Comparison of ENCODE assay signal across 24 mouse cellular contexts in genomic region chr7:123273056-123273455, GRCm38 (mm10). TPM values are rescaled to one million over a fixed set of nuclear protein-coding genes. Genes with fewer than 3 reads are reported as not detected.
DNase-seq lines count a peak whose midpoint lies in the region; ATAC-seq and TF ChIP-seq lines count a peak whose summit lies in the region.
"Had no signal": no experiment of that assay in that cellular context is flagged by ENCODE, and none has a peak within 500 bp of the region (broad histone marks: within the 10 kb centered on the region; RNA-seq: fewer than 3 reads in every experiment).

No protein-coding gene starts in this region.

- TF ChIP-seq EP300 in heart, postnatal 0 days (IDR thresholded peaks at IDR 0.05; ENCODE audit: low read depth), result no peak

- H3K9ac ChIP-seq in heart, postnatal 0 days (replicated peaks; ENCODE audit: low read depth, low read length), result no peak overlapping the region
- H3K9ac ChIP-seq in midbrain, embryonic 13.5 days (replicated peaks), result no peak overlapping the region
- H3K9ac ChIP-seq in midbrain, embryonic 15.5 days, result no peak overlapping the region
- H3K9ac ChIP-seq: embryonic facial prominence, embryonic 13.5 days; forebrain, embryonic 15.5 days; hindbrain, embryonic 14.5 days; limb, embryonic 15.5 days; liver, embryonic 15.5 days; midbrain, embryonic 12.5 days had no signal

- no peak for DNase-seq in heart, postnatal 0 days (ENCODE audit: low spot score)
- no peak for DNase-seq in heart, postnatal 25 days (ENCODE audit: low spot score)
- DNase-seq in R1 (ENCODE audit: low read depth, low spot score), result peak; percentile 50
- no peak for DNase-seq in left cerebral cortex, postnatal 36 days (ENCODE audit: low spot score in 2 of 2)
- DNase-seq: B cell, adult 2 months; cerebellum, postnatal 10 days; kidney, adult 18-20 months; kidney, postnatal 10 days; layer of hippocampus, postnatal 36 days; right cerebral cortex, postnatal 4 days; thymus, adult 2 months had no signal

- no peak overlapping the region for H3K27ac ChIP-seq in heart, postnatal 0 days (ENCODE audit: low read depth)
- H3K27ac ChIP-seq in midbrain, embryonic 13.5 days, result no peak overlapping the region
- no peak overlapping the region for H3K27ac ChIP-seq in midbrain, embryonic 15.5 days
- H3K27ac ChIP-seq: embryonic facial prominence, embryonic 13.5 days; forebrain, embryonic 15.5 days; hindbrain, embryonic 14.5 days; limb, embryonic 15.5 days; liver, embryonic 15.5 days; macrophage; midbrain, embryonic 12.5 days had no signal

- H3K4me3 ChIP-seq in heart, postnatal 0 days (ENCODE audit: low read depth, low read length), result no peak overlapping the region
- H3K4me3 ChIP-seq in midbrain, embryonic 13.5 days (replicated peaks), result no peak overlapping the region
- no peak overlapping the region for H3K4me3 ChIP-seq in midbrain, embryonic 15.5 days
- H3K4me3 ChIP-seq: embryonic facial prominence, embryonic 13.5 days; forebrain, embryonic 15.5 days; limb, embryonic 15.5 days; liver, embryonic 15.5 days; midbrain, embryonic 12.5 days had no signal

- no peak for TF ChIP-seq CTCF in heart, postnatal 0 days (IDR thresholded peaks at IDR 0.05; ENCODE audit: low read depth)

- H3K36me3 ChIP-seq in heart, postnatal 0 days (replicated peaks; ENCODE audit: control insufficient read depth, insufficient read depth, low read length), result peaks cover 2% of the 10 kb centered on the region; the same call in 1 of the 2 replicates
- H3K36me3 ChIP-seq in midbrain, embryonic 13.5 days, result peaks cover 2% of the 10 kb centered on the region
- no peaks in the 10 kb centered on the region; the same call in 1 of the 2 replicates for H3K36me3 ChIP-seq in midbrain, embryonic 15.5 days (replicated peaks)

- intact Hi-C loops in heart, postnatal 25 days (cut with DNase I), result no loop called here
- intact Hi-C loops in left cerebral cortex, postnatal 36 days (cut with DNase I), result no loop called here

- no peak overlapping the region for H3K4me2 ChIP-seq in heart, postnatal 0 days (ENCODE audit: low read depth, low read length)
- H3K4me2 ChIP-seq in midbrain, embryonic 13.5 days (replicated peaks), result no peak overlapping the region
- H3K4me2 ChIP-seq in midbrain, embryonic 15.5 days, result no peak overlapping the region
- H3K4me2 ChIP-seq: embryonic facial prominence, embryonic 13.5 days; forebrain, embryonic 15.5 days; heart, embryonic 11.5 days; hindbrain, embryonic 14.5 days; limb, embryonic 15.5 days; liver, embryonic 15.5 days; midbrain, embryonic 12.5 days had no signal

- no peaks in the 10 kb centered on the region for H3K4me1 ChIP-seq in heart, postnatal 0 days (ENCODE audit: control insufficient read depth, insufficient read depth)
- H3K4me1 ChIP-seq in midbrain, embryonic 13.5 days (replicated peaks), result 0 out of 2 replicates have a peak, but pooled peaks cover 3% of the 10 kb centered on the region
- no peaks in the 10 kb centered on the region for H3K4me1 ChIP-seq in midbrain, embryonic 15.5 days
- H3K4me1 ChIP-seq: embryonic facial prominence, embryonic 13.5 days; forebrain, embryonic 15.5 days; limb, embryonic 15.5 days; liver, embryonic 15.5 days; midbrain, embryonic 12.5 days had no signal

- H3K9me3 ChIP-seq in heart, postnatal 0 days (replicated peaks; ENCODE audit: control insufficient read depth, low read length), result no peaks in the 10 kb centered on the region
- no peaks in the 10 kb centered on the region for H3K9me3 ChIP-seq in midbrain, embryonic 13.5 days
- H3K9me3 ChIP-seq in midbrain, embryonic 15.5 days, result no peaks in the 10 kb centered on the region
- H3K9me3 ChIP-seq: embryonic facial prominence, embryonic 13.5 days; forebrain, embryonic 15.5 days; limb, embryonic 15.5 days; liver, embryonic 15.5 days; midbrain, embryonic 12.5 days had no signal

- 46% methylated on average over 11 of the region's 11 CpGs for WGBS in heart, postnatal 0 days
- 63% methylated on average over 11 of the region's 11 CpGs for WGBS in midbrain, embryonic 13.5 days
- WGBS in midbrain, embryonic 15.5 days, result 56% methylated on average over 11 of the region's 11 CpGs

- 0 out of 2 replicates have a peak, but pooled peaks have one; percentile 17 for ATAC-seq in heart, postnatal 0 days (ENCODE audit: insufficient read depth, low read depth)
- ATAC-seq in midbrain, embryonic 13.5 days, result peak; percentile 55; the same call in 1 of the 2 replicates
- no peak for ATAC-seq in midbrain, embryonic 15.5 days (replicated peaks)
- no peak for ATAC-seq in frontal cortex, adult (ENCODE audit: low TSS enrichment)
- ATAC-seq: forebrain, embryonic 15.5 days had no signal

- no peaks in the 10 kb centered on the region for H3K27me3 ChIP-seq in heart, postnatal 0 days (ENCODE audit: control insufficient read depth, insufficient read depth, low read length)
- H3K27me3 ChIP-seq in midbrain, embryonic 13.5 days, result no peaks in the 10 kb centered on the region
- no peaks in the 10 kb centered on the region for H3K27me3 ChIP-seq in midbrain, embryonic 15.5 days (replicated peaks)
- H3K27me3 ChIP-seq: embryonic facial prominence, embryonic 13.5 days; forebrain, embryonic 15.5 days; limb, embryonic 15.5 days; liver, embryonic 15.5 days; midbrain, embryonic 12.5 days had no signal

RNA-seq across cellular contexts. Expression of gene Slc5a11, which starts 58.5 kb away (rescaled TPM):
- not detected in 2 replicates for total RNA-seq in heart, postnatal 0 days (2014; rRNA removed; ENCODE audit: low replicate concordance)
- 0.10 TPM in 2 replicates for polyA plus RNA-seq in heart, postnatal 0 days (2015; fragmentation: Nextera tagmentation; extraction: Ambion mirVana)
- not detected for total RNA-seq in heart, postnatal 25 days (2021)
- 0.13 and 0.34 TPM in 2 replicates for polyA plus RNA-seq in midbrain, embryonic 13.5 days (2015; fragmentation: Nextera tagmentation; extraction: Ambion mirVana)
- 0.29 and 0.34 TPM in 2 replicates for polyA plus RNA-seq in midbrain, embryonic 15.5 days (2015; fragmentation: Nextera tagmentation; extraction: Ambion mirVana)
- 1 to 10 TPM in 1 of 2 experiments, under 1 TPM in 1; 0.82 to 1.1 TPM for total RNA-seq in left cerebral cortex, postnatal 36 days (2021)
- total RNA-seq: gastrocnemius, postnatal 4 days had no signal
- polyA plus RNA-seq: embryonic facial prominence, embryonic 13.5 days; heart, embryonic 11.5 days; hindbrain, embryonic 14.5 days; limb, embryonic 15.5 days; neural tube, embryonic 11.5 days had no signal

Comparison
In these comparisons a context has a peak if more than half of its experiments do, and no peak if none do; other contexts are left out.
1. ATAC-seq: peak in heart, postnatal 0 days (single experiment) and midbrain, embryonic 13.5 days (single experiment); none in midbrain, embryonic 15.5 days (single experiment) and frontal cortex, adult (single experiment).